Mouse (Mus musculus) E14TG2a.4 (cell line): ENCODE results near the gene Megf8.

Source experiments
- CTCF ChIP-seq: conservative IDR thresholded peaks from 2 replicates; pipeline ENCODE4 v1.5.1; 2014; ENCODE audit warnings: low read length
- NANOG ChIP-seq: IDR thresholded peaks from 2 replicates; pipeline ENCODE4 v1.6.1; 2014; ENCODE audit warnings: borderline replicate concordance, low read length, mixed read lengths

GRCm38 (mm10) chr7:25411861-25412260 lies 94.9 kb downstream of the Megf8 start:
- TF ChIP-seq CTCF (no peak), NANOG (no peak)
